Mouse (Mus musculus): ENCODE results near the gene Kcnc3. TPM values are rescaled to one million over a fixed set of nuclear protein-coding genes. Genes with fewer than 3 reads are reported as not detected.

Kcnc3 gene
- total and polyA plus RNA-seq, 2 experiments = 0.37 to 4.6 TPM

GRCm38 (mm10) chr7:44563284-44563683 lies 27.2 kb upstream of the Kcnc3 start:
- whole genome bisulfite sequencing = 45% methylated on average over 8 of the region's 8 CpGs
- H3K36me3 ChIP-seq (ENCODE audit: control insufficient read depth, insufficient read depth, low read length) = no peaks in the 10 kb centered on the region

GRCm38 (mm10) chr7:44564486-44564885 lies 26.0 kb upstream of the Kcnc3 start:
- TF ChIP-seq CTCF (IDR thresholded peaks at IDR 0.05; ENCODE audit: low read depth, low read length) = no peak
- no peak for TF ChIP-seq POLR2A (IDR thresholded peaks at IDR 0.05; ENCODE audit: extremely low read depth, insufficient read depth, low read length)
- Histone ChIP-seq H3K27me3 (ENCODE audit: control insufficient read depth, insufficient read depth, low read length) (no peaks in the 10 kb centered on the region), H3K4me3 (ENCODE audit: insufficient read depth, low read depth, low read length) (no peak overlapping the region), H3K4me1 (ENCODE audit: control insufficient read depth, insufficient read depth, low read length) (no peaks in the 10 kb centered on the region), H3K36me3 (ENCODE audit: control insufficient read depth, insufficient read depth, low read length) (no peaks in the 10 kb centered on the region), H3K27ac (replicated peaks; ENCODE audit: insufficient read depth, low read depth, low read length) (no peak overlapping the region), H3K79me2 (ENCODE audit: control insufficient read depth, insufficient read depth, low read length) (no peaks in the 10 kb centered on the region), H3K9ac (ENCODE audit: low read depth, low read length) (no peak overlapping the region)
- 85% methylated on average over 10 of the region's 10 CpGs for WGBS
- DNase-seq (ENCODE audit: extremely low read depth, low read depth, low spot score) = no peak

More at GRCm38 (mm10) chr7:44563284-44563683, 27.2 kb upstream of the Kcnc3 start:
- Histone ChIP-seq H3K27me3 (ENCODE audit: control insufficient read depth, insufficient read depth, low read length) (no peaks in the 10 kb centered on the region), H3K4me1 (ENCODE audit: control insufficient read depth, insufficient read depth, low read length) (no peaks in the 10 kb centered on the region), H3K4me3 (ENCODE audit: insufficient read depth, low read depth, low read length) (no peak overlapping the region), H3K9ac (ENCODE audit: low read depth, low read length) (no peak overlapping the region), H3K79me2 (ENCODE audit: control insufficient read depth, insufficient read depth, low read length) (no peaks in the 10 kb centered on the region), H3K27ac (replicated peaks; ENCODE audit: insufficient read depth, low read depth, low read length) (no peak overlapping the region)
- TF ChIP-seq POLR2A (IDR thresholded peaks at IDR 0.05; ENCODE audit: extremely low read depth, insufficient read depth, low read length) (no peak), CTCF (IDR thresholded peaks at IDR 0.05; ENCODE audit: low read depth, low read length) (no peak)
- DNase-seq (ENCODE audit: extremely low read depth, low read depth, low spot score) = no peak

GRCm38 (mm10) chr7:44565414-44565813 lies 25.1 kb upstream of the Kcnc3 start:
- Histone ChIP-seq H3K79me2 (ENCODE audit: control insufficient read depth, insufficient read depth, low read length) (no peaks in the 10 kb centered on the region), H3K27ac (replicated peaks; ENCODE audit: insufficient read depth, low read depth, low read length) (no peak overlapping the region), H3K36me3 (ENCODE audit: control insufficient read depth, insufficient read depth, low read length) (no peaks in the 10 kb centered on the region), H3K27me3 (ENCODE audit: control insufficient read depth, insufficient read depth, low read length) (no peaks in the 10 kb centered on the region), H3K9ac (ENCODE audit: low read depth, low read length) (no peak overlapping the region), H3K4me1 (ENCODE audit: control insufficient read depth, insufficient read depth, low read length) (no peaks in the 10 kb centered on the region), H3K4me3 (ENCODE audit: insufficient read depth, low read depth, low read length) (no peak overlapping the region)
- TF ChIP-seq POLR2A (IDR thresholded peaks at IDR 0.05; ENCODE audit: extremely low read depth, insufficient read depth, low read length) (no peak), CTCF (IDR thresholded peaks at IDR 0.05; ENCODE audit: low read depth, low read length) (no peak)
- no peak for DNase-seq (ENCODE audit: extremely low read depth, low read depth, low spot score)
- 78% methylated on average over 6 of the region's 6 CpGs for WGBS

GRCm38 (mm10) chr7:44568803-44569202 lies 21.7 kb upstream of the Kcnc3 start:
- DNase-seq (ENCODE audit: extremely low read depth, low read depth, low spot score) = no peak

GRCm38 (mm10) chr7:44570989-44571388 lies 19.5 kb upstream of the Kcnc3 start:
- Histone ChIP-seq H3K79me2 (ENCODE audit: control insufficient read depth, insufficient read depth, low read length) (no peaks in the 10 kb centered on the region), H3K4me3 (ENCODE audit: insufficient read depth, low read depth, low read length) (no peak overlapping the region), H3K4me1 (ENCODE audit: control insufficient read depth, insufficient read depth, low read length) (no peaks in the 10 kb centered on the region), H3K27me3 (ENCODE audit: control insufficient read depth, insufficient read depth, low read length) (no peaks in the 10 kb centered on the region), H3K36me3 (ENCODE audit: control insufficient read depth, insufficient read depth, low read length) (no peaks in the 10 kb centered on the region), H3K27ac (replicated peaks; ENCODE audit: insufficient read depth, low read depth, low read length) (no peak overlapping the region), H3K9ac (ENCODE audit: low read depth, low read length) (no peak overlapping the region)
- TF ChIP-seq POLR2A (IDR thresholded peaks at IDR 0.05; ENCODE audit: extremely low read depth, insufficient read depth, low read length) = no peak
- TF ChIP-seq CTCF (IDR thresholded peaks at IDR 0.05; ENCODE audit: low read depth, low read length) = no peak
- WGBS = 75% methylated on average over 6 of the region's 6 CpGs
- DNase-seq (ENCODE audit: extremely low read depth, low read depth, low spot score) = no peak

More at GRCm38 (mm10) chr7:44568803-44569202, 21.7 kb upstream of the Kcnc3 start:
- no peak overlapping the region for H3K4me3 ChIP-seq (ENCODE audit: insufficient read depth, low read depth, low read length)
- no peaks in the 10 kb centered on the region for H3K27me3 ChIP-seq (ENCODE audit: control insufficient read depth, insufficient read depth, low read length)
- no peak overlapping the region for H3K9ac ChIP-seq (ENCODE audit: low read depth, low read length)
- no peaks in the 10 kb centered on the region for H3K36me3 ChIP-seq (ENCODE audit: control insufficient read depth, insufficient read depth, low read length)
- H3K79me2 ChIP-seq (ENCODE audit: control insufficient read depth, insufficient read depth, low read length) = no peaks in the 10 kb centered on the region
- no peaks in the 10 kb centered on the region for H3K4me1 ChIP-seq (ENCODE audit: control insufficient read depth, insufficient read depth, low read length)
- TF ChIP-seq CTCF (IDR thresholded peaks at IDR 0.05; ENCODE audit: low read depth, low read length) (no peak), POLR2A (IDR thresholded peaks at IDR 0.05; ENCODE audit: extremely low read depth, insufficient read depth, low read length) (no peak)
- WGBS = 38% methylated on average over 9 of the region's 9 CpGs
- no peak overlapping the region for H3K27ac ChIP-seq (replicated peaks; ENCODE audit: insufficient read depth, low read depth, low read length)

GRCm38 (mm10) chr7:44571811-44572210 lies 18.7 kb upstream of the Kcnc3 start:
- no peak overlapping the region for H3K4me3 ChIP-seq (ENCODE audit: insufficient read depth, low read depth, low read length)
- H3K27me3 ChIP-seq (ENCODE audit: control insufficient read depth, insufficient read depth, low read length) = no peaks in the 10 kb centered on the region
- DNase-seq (ENCODE audit: extremely low read depth, low read depth, low spot score) = no peak
- H3K79me2 ChIP-seq (ENCODE audit: control insufficient read depth, insufficient read depth, low read length) = no peaks in the 10 kb centered on the region
- no peaks in the 10 kb centered on the region for H3K36me3 ChIP-seq (ENCODE audit: control insufficient read depth, insufficient read depth, low read length)
- H3K9ac ChIP-seq (ENCODE audit: low read depth, low read length) = no peak overlapping the region
- no peak overlapping the region for H3K27ac ChIP-seq (replicated peaks; ENCODE audit: insufficient read depth, low read depth, low read length)
- WGBS = 82% methylated on average over 4 of the region's 4 CpGs
- TF ChIP-seq CTCF (IDR thresholded peaks at IDR 0.05; ENCODE audit: low read depth, low read length) (no peak), POLR2A (IDR thresholded peaks at IDR 0.05; ENCODE audit: extremely low read depth, insufficient read depth, low read length) (no peak)
- no peaks in the 10 kb centered on the region for H3K4me1 ChIP-seq (ENCODE audit: control insufficient read depth, insufficient read depth, low read length)
